In genomic region chr10:108470319-108470955, GRCm38 (mm10) we compare ENCODE assay signal across 19 mouse cellular contexts.
DNase-seq lines count a peak whose midpoint lies in the region; ATAC-seq and TF ChIP-seq lines count a peak whose summit lies in the region.
"Had no signal": no experiment of that assay in that cellular context is flagged by ENCODE, and none has a peak within 500 bp of the region (broad histone marks: within the 10 kb centered on the region; RNA-seq: fewer than 3 reads in every experiment).

No protein-coding gene starts in this region.

- no peaks in the 10 kb centered on the region for H3K36me3 ChIP-seq in embryonic facial prominence, embryonic 14.5 days (ENCODE audit: control insufficient read depth, insufficient read depth, low read length)
- H3K36me3 ChIP-seq in embryonic facial prominence, embryonic 10.5 days (replicated peaks) = no peaks in the 10 kb centered on the region
- H3K36me3 ChIP-seq in kidney, postnatal 0 days (ENCODE audit: insufficient read depth, low read length) = no peaks in the 10 kb centered on the region
- H3K36me3 ChIP-seq: forebrain, embryonic 15.5 days; midbrain, embryonic 12.5 days had no signal

- no peaks in the 10 kb centered on the region for H3K4me1 ChIP-seq in embryonic facial prominence, embryonic 14.5 days (ENCODE audit: control insufficient read depth, insufficient read depth, low read length)
- 0 out of 2 replicates have a peak, but pooled peaks cover 5% of the 10 kb centered on the region for H3K4me1 ChIP-seq in embryonic facial prominence, embryonic 10.5 days
- no peaks in the 10 kb centered on the region for H3K4me1 ChIP-seq in kidney, postnatal 0 days (replicated peaks; ENCODE audit: insufficient read depth, low read length)
- H3K4me1 ChIP-seq: forebrain, embryonic 15.5 days; midbrain, embryonic 12.5 days had no signal

- no peak overlapping the region for H3K4me3 ChIP-seq in embryonic facial prominence, embryonic 14.5 days (ENCODE audit: low read depth, low read length)
- H3K4me3 ChIP-seq in embryonic facial prominence, embryonic 10.5 days = no peak overlapping the region
- H3K4me3 ChIP-seq in kidney, postnatal 0 days (replicated peaks; ENCODE audit: low read depth, low read length) = no peak overlapping the region
- H3K4me3 ChIP-seq: forebrain, embryonic 15.5 days; midbrain, embryonic 12.5 days had no signal

- ATAC-seq in embryonic facial prominence, embryonic 14.5 days (ENCODE audit: low read depth) = 0 out of 2 replicates have a peak, but pooled peaks have one; percentile 6
- no peak for ATAC-seq in kidney, postnatal 0 days (replicated peaks; ENCODE audit: low FRiP score, low read depth)
- ATAC-seq: activated CD4-positive, CD25-positive, alpha-beta regulatory T cell, adult 4 months; forebrain, embryonic 15.5 days; Patski had no signal

- H3K27ac ChIP-seq in embryonic facial prominence, embryonic 14.5 days (replicated peaks; ENCODE audit: low read depth, low read length) = no peak overlapping the region
- H3K27ac ChIP-seq in embryonic facial prominence, embryonic 10.5 days (replicated peaks) = no peak overlapping the region
- no peak overlapping the region for H3K27ac ChIP-seq in kidney, postnatal 0 days
- H3K27ac ChIP-seq: forebrain, embryonic 15.5 days; midbrain, embryonic 12.5 days had no signal

- 48% methylated on average over 6 of the region's 6 CpGs for WGBS in embryonic facial prominence, embryonic 14.5 days
- WGBS in embryonic facial prominence, embryonic 10.5 days = 58% methylated on average over 6 of the region's 6 CpGs
- 22% methylated on average over 6 of the region's 6 CpGs for WGBS in kidney, postnatal 0 days

- H3K9me3 ChIP-seq in embryonic facial prominence, embryonic 14.5 days (ENCODE audit: control insufficient read depth, low read length) = no peaks in the 10 kb centered on the region
- 0 out of 2 replicates have a peak, but pooled peaks cover 3% of the 10 kb centered on the region for H3K9me3 ChIP-seq in embryonic facial prominence, embryonic 10.5 days
- no peaks in the 10 kb centered on the region; the same call in 1 of the 2 replicates for H3K9me3 ChIP-seq in kidney, postnatal 0 days (replicated peaks; ENCODE audit: low read length)
- H3K9me3 ChIP-seq: forebrain, embryonic 15.5 days; midbrain, embryonic 12.5 days had no signal

- H3K4me2 ChIP-seq in embryonic facial prominence, embryonic 14.5 days (ENCODE audit: low read depth, low read length) = no peak overlapping the region
- no peak overlapping the region for H3K4me2 ChIP-seq in kidney, postnatal 0 days (ENCODE audit: low read length)
- H3K4me2 ChIP-seq: forebrain, embryonic 15.5 days; midbrain, embryonic 12.5 days had no signal

- no peak for TF ChIP-seq CTCF in kidney, postnatal 0 days (IDR thresholded peaks at IDR 0.05; ENCODE audit: low read depth)

- H3K27me3 ChIP-seq in embryonic facial prominence, embryonic 14.5 days (replicated peaks; ENCODE audit: control insufficient read depth, insufficient read depth, low read length) = no peaks in the 10 kb centered on the region
- H3K27me3 ChIP-seq in embryonic facial prominence, embryonic 10.5 days (replicated peaks; ENCODE audit: low read depth, poor library complexity, severe bottlenecking) = no peaks in the 10 kb centered on the region
- H3K27me3 ChIP-seq in kidney, postnatal 0 days (ENCODE audit: insufficient read depth, low read length) = no peaks in the 10 kb centered on the region
- H3K27me3 ChIP-seq: forebrain, embryonic 15.5 days; midbrain, embryonic 12.5 days; Patski had no signal

- peak; percentile 40 for DNase-seq in embryonic facial prominence, embryonic 14.5 days (ENCODE audit: low spot score)
- no peak for DNase-seq in embryonic facial prominence, embryonic 10.5 days (ENCODE audit: low spot score)
- peak; percentile 25 for DNase-seq in kidney, postnatal 0 days (ENCODE audit: low spot score)
- no peak for DNase-seq in kidney, adult 8-10 months
- DNase-seq in cerebellum, adult 9-10 months = peak; percentile 55
- peak; percentile 13 for DNase-seq in mesoderm, embryonic 11.5 days (ENCODE audit: low read depth, low spot score)
- no peak for DNase-seq in B cell, adult 2 months
- DNase-seq in lung, postnatal 25 days (ENCODE audit: low spot score) = no peak
- DNase-seq: adrenal gland, postnatal 36 days; heart, adult 18-20 months; kidney, adult 9 months; left cerebral cortex, postnatal 4 days; lung, adult 18-20 months; lung, postnatal 36 days; thymus, postnatal 36 days had no signal

- H3K9ac ChIP-seq in embryonic facial prominence, embryonic 14.5 days (ENCODE audit: low read depth, low read length) = no peak overlapping the region
- no peak overlapping the region for H3K9ac ChIP-seq in kidney, postnatal 0 days (ENCODE audit: low read depth, low read length)
- H3K9ac ChIP-seq: forebrain, embryonic 15.5 days; midbrain, embryonic 12.5 days had no signal

Comparison
In these comparisons a context has a peak if more than half of its experiments do, and no peak if none do; other contexts are left out.
1. DNase-seq: peak in embryonic facial prominence, embryonic 14.5 days (single experiment), kidney, postnatal 0 days (single experiment), cerebellum, adult 9-10 months (single experiment) and mesoderm, embryonic 11.5 days (single experiment); none in embryonic facial prominence, embryonic 10.5 days (single experiment), kidney, adult 8-10 months (0 of 2), B cell, adult 2 months (0 of 2) and lung, postnatal 25 days (single experiment).